Mouse (Mus musculus): ENCODE data around the gene Gm30302. TPM values are rescaled to one million over a fixed set of nuclear protein-coding genes. Genes with fewer than 3 reads are reported as not detected.

Gm30302 gene
- polyA plus RNA-seq, 1 experiment from 2014 or later = 0.09 TPM

- Histone ChIP-seq H3K27ac (replicated peaks in 1 of 2; ENCODE audit: control insufficient read depth in 1 of 2, insufficient read depth in 1 of 2, low read depth in 2 of 2, low read length in 2 of 2) (no peak overlapping the region), H3K27me3 (ENCODE audit: control insufficient read depth, insufficient read depth, low read length) (no peaks in the 10 kb centered on the region), H3K4me1 (ENCODE audit: control insufficient read depth in 2 of 2, insufficient read depth in 2 of 2, low read length in 2 of 2) (no peaks in the 10 kb centered on the region), H3K9me3 (ENCODE audit: control insufficient read depth, low read length) (no peaks in the 10 kb centered on the region), H3K4me3 (ENCODE audit: control insufficient read depth in 1 of 2, insufficient read depth in 1 of 2, low read depth in 1 of 2, low read length in 2 of 2) (no peak overlapping the region), H3K4me2 (ENCODE audit: low read length) (no peak overlapping the region), H3K9ac (ENCODE audit: low read length) (no peak overlapping the region), H3K36me3 (ENCODE audit: control insufficient read depth, insufficient read depth, low read length) (no peaks in the 10 kb centered on the region)
- ATAC-seq (ENCODE audit: insufficient number of reproducible peaks, insufficient read depth, low FRiP score, low read depth) = no peak
- 68% methylated on average over 9 of the region's 9 CpGs for WGBS
Observed at GRCm38 (mm10) chr13:49766269-49766668, 32.5 kb downstream of the Gm30302 start.

GRCm38 (mm10) chr13:49765306-49765705 lies 33.5 kb downstream of the Gm30302 start:
- H3K36me3 ChIP-seq (ENCODE audit: control insufficient read depth, insufficient read depth, low read length) = no peaks in the 10 kb centered on the region
- H3K27ac ChIP-seq (replicated peaks in 1 of 2; ENCODE audit: control insufficient read depth in 1 of 2, insufficient read depth in 1 of 2, low read depth in 2 of 2, low read length in 2 of 2) = no peak overlapping the region
- H3K9me3 ChIP-seq (ENCODE audit: control insufficient read depth, low read length) = no peaks in the 10 kb centered on the region
- H3K9ac ChIP-seq (ENCODE audit: low read length) = no peak overlapping the region
- H3K4me2 ChIP-seq (ENCODE audit: low read length) = no peak overlapping the region
- H3K4me3 ChIP-seq (ENCODE audit: control insufficient read depth in 1 of 2, insufficient read depth in 1 of 2, low read depth in 1 of 2, low read length in 2 of 2) = no peak overlapping the region
- 90% methylated on average over 8 of the region's 8 CpGs for WGBS
- no peaks in the 10 kb centered on the region for H3K27me3 ChIP-seq (ENCODE audit: control insufficient read depth, insufficient read depth, low read length)
- no peak for ATAC-seq (ENCODE audit: insufficient number of reproducible peaks, insufficient read depth, low FRiP score, low read depth)
- no peaks in the 10 kb centered on the region for H3K4me1 ChIP-seq (ENCODE audit: control insufficient read depth in 2 of 2, insufficient read depth in 2 of 2, low read length in 2 of 2)

GRCm38 (mm10) chr13:49762208-49762607 lies 36.6 kb downstream of the Gm30302 start:
- Histone ChIP-seq H3K27me3 (ENCODE audit: control insufficient read depth, insufficient read depth, low read length) (no peaks in the 10 kb centered on the region), H3K4me2 (ENCODE audit: low read length) (no peak overlapping the region), H3K9me3 (ENCODE audit: control insufficient read depth, low read length) (no peaks in the 10 kb centered on the region), H3K27ac (replicated peaks in 1 of 2; ENCODE audit: control insufficient read depth in 1 of 2, insufficient read depth in 1 of 2, low read depth in 2 of 2, low read length in 2 of 2) (no peak overlapping the region), H3K36me3 (ENCODE audit: control insufficient read depth, insufficient read depth, low read length) (no peaks in the 10 kb centered on the region), H3K4me3 (ENCODE audit: control insufficient read depth in 1 of 2, insufficient read depth in 1 of 2, low read depth in 1 of 2, low read length in 2 of 2) (no peak overlapping the region), H3K9ac (ENCODE audit: low read length) (no peak overlapping the region), H3K4me1 (ENCODE audit: control insufficient read depth in 2 of 2, insufficient read depth in 2 of 2, low read length in 2 of 2) (no peaks in the 10 kb centered on the region)
- ATAC-seq (ENCODE audit: insufficient number of reproducible peaks, insufficient read depth, low FRiP score, low read depth) = no peak
- 88% methylated on average over 14 of the region's 14 CpGs for WGBS

- Histone ChIP-seq H3K4me2 (ENCODE audit: low read length) (no peak overlapping the region), H3K27me3 (ENCODE audit: control insufficient read depth, insufficient read depth, low read length) (no peaks in the 10 kb centered on the region), H3K4me3 (ENCODE audit: control insufficient read depth in 1 of 2, insufficient read depth in 1 of 2, low read depth in 1 of 2, low read length in 2 of 2) (no peak overlapping the region), H3K36me3 (ENCODE audit: control insufficient read depth, insufficient read depth, low read length) (no peaks in the 10 kb centered on the region), H3K27ac (replicated peaks in 1 of 2; ENCODE audit: control insufficient read depth in 1 of 2, insufficient read depth in 1 of 2, low read depth in 2 of 2, low read length in 2 of 2) (no peak overlapping the region), H3K4me1 (ENCODE audit: control insufficient read depth in 2 of 2, insufficient read depth in 2 of 2, low read length in 2 of 2) (no peaks in the 10 kb centered on the region), H3K9ac (ENCODE audit: low read length) (no peak overlapping the region), H3K9me3 (ENCODE audit: control insufficient read depth, low read length) (no peaks in the 10 kb centered on the region)
- ATAC-seq (ENCODE audit: insufficient number of reproducible peaks, insufficient read depth, low FRiP score, low read depth) = no peak
- 53% methylated on average over 1 of the region's 1 CpGs for WGBS
Observed at GRCm38 (mm10) chr13:49760675-49761074, 38.1 kb downstream of the Gm30302 start.

- WGBS = 87% methylated on average over 4 of the region's 4 CpGs
- no peak for ATAC-seq (ENCODE audit: insufficient number of reproducible peaks, insufficient read depth, low FRiP score, low read depth)
Observed at GRCm38 (mm10) chr13:49757966-49758365, 40.8 kb downstream of the Gm30302 start.

GRCm38 (mm10) chr13:49756591-49756990 lies 42.2 kb downstream of the Gm30302 start:
- no peak overlapping the region for H3K27ac ChIP-seq (replicated peaks in 1 of 2; ENCODE audit: control insufficient read depth in 1 of 2, insufficient read depth in 1 of 2, low read depth in 2 of 2, low read length in 2 of 2)
- H3K9ac ChIP-seq (ENCODE audit: low read length) = no peak overlapping the region
- no peaks in the 10 kb centered on the region for H3K36me3 ChIP-seq (ENCODE audit: control insufficient read depth, insufficient read depth, low read length)
- 85% methylated on average over 9 of the region's 9 CpGs for WGBS
- H3K4me2 ChIP-seq (ENCODE audit: low read length) = no peak overlapping the region
- no peaks in the 10 kb centered on the region for H3K4me1 ChIP-seq (ENCODE audit: control insufficient read depth in 2 of 2, insufficient read depth in 2 of 2, low read length in 2 of 2)
- no peak overlapping the region for H3K4me3 ChIP-seq (ENCODE audit: control insufficient read depth in 1 of 2, insufficient read depth in 1 of 2, low read depth in 1 of 2, low read length in 2 of 2)
- no peaks in the 10 kb centered on the region for H3K9me3 ChIP-seq (ENCODE audit: control insufficient read depth, low read length)
- no peaks in the 10 kb centered on the region for H3K27me3 ChIP-seq (ENCODE audit: control insufficient read depth, insufficient read depth, low read length)
- no peak for ATAC-seq (ENCODE audit: insufficient number of reproducible peaks, insufficient read depth, low FRiP score, low read depth)

More at GRCm38 (mm10) chr13:49757966-49758365, 40.8 kb downstream of the Gm30302 start:
- Histone ChIP-seq H3K36me3 (ENCODE audit: control insufficient read depth, insufficient read depth, low read length) (no peaks in the 10 kb centered on the region), H3K4me1 (ENCODE audit: control insufficient read depth in 2 of 2, insufficient read depth in 2 of 2, low read length in 2 of 2) (no peaks in the 10 kb centered on the region), H3K4me3 (ENCODE audit: control insufficient read depth in 1 of 2, insufficient read depth in 1 of 2, low read depth in 1 of 2, low read length in 2 of 2) (no peak overlapping the region), H3K27me3 (ENCODE audit: control insufficient read depth, insufficient read depth, low read length) (no peaks in the 10 kb centered on the region), H3K27ac (replicated peaks in 1 of 2; ENCODE audit: control insufficient read depth in 1 of 2, insufficient read depth in 1 of 2, low read depth in 2 of 2, low read length in 2 of 2) (no peak overlapping the region), H3K9me3 (ENCODE audit: control insufficient read depth, low read length) (no peaks in the 10 kb centered on the region), H3K9ac (ENCODE audit: low read length) (no peak overlapping the region), H3K4me2 (ENCODE audit: low read length) (no peak overlapping the region)

- H3K4me2 ChIP-seq (ENCODE audit: low read length) = no peak overlapping the region
- H3K4me1 ChIP-seq (ENCODE audit: control insufficient read depth in 2 of 2, insufficient read depth in 2 of 2, low read length in 2 of 2) = no peaks in the 10 kb centered on the region
- H3K9ac ChIP-seq (ENCODE audit: low read length) = no peak overlapping the region
- H3K27me3 ChIP-seq (ENCODE audit: control insufficient read depth, insufficient read depth, low read length) = no peaks in the 10 kb centered on the region
- no peaks in the 10 kb centered on the region for H3K36me3 ChIP-seq (ENCODE audit: control insufficient read depth, insufficient read depth, low read length)
- H3K9me3 ChIP-seq (ENCODE audit: control insufficient read depth, low read length) = no peaks in the 10 kb centered on the region
- no peak overlapping the region for H3K4me3 ChIP-seq (ENCODE audit: control insufficient read depth in 1 of 2, insufficient read depth in 1 of 2, low read depth in 1 of 2, low read length in 2 of 2)
- ATAC-seq (ENCODE audit: insufficient number of reproducible peaks, insufficient read depth, low FRiP score, low read depth) = no peak
- 87% methylated on average over 16 of the region's 16 CpGs for WGBS
- no peak overlapping the region for H3K27ac ChIP-seq (replicated peaks in 1 of 2; ENCODE audit: control insufficient read depth in 1 of 2, insufficient read depth in 1 of 2, low read depth in 2 of 2, low read length in 2 of 2)
Observed at GRCm38 (mm10) chr13:49741285-49742040, 57.3 kb downstream of the Gm30302 start.

- 81% methylated on average over 2 of the region's 2 CpGs for WGBS
- ATAC-seq (ENCODE audit: insufficient number of reproducible peaks, insufficient read depth, low FRiP score, low read depth) = no peak
- no peak overlapping the region for H3K4me3 ChIP-seq (ENCODE audit: control insufficient read depth in 1 of 2, insufficient read depth in 1 of 2, low read depth in 1 of 2, low read length in 2 of 2)
- H3K27me3 ChIP-seq (ENCODE audit: control insufficient read depth, insufficient read depth, low read length) = no peaks in the 10 kb centered on the region
- no peaks in the 10 kb centered on the region for H3K9me3 ChIP-seq (ENCODE audit: control insufficient read depth, low read length)
- no peak overlapping the region for H3K4me2 ChIP-seq (ENCODE audit: low read length)
- H3K36me3 ChIP-seq (ENCODE audit: control insufficient read depth, insufficient read depth, low read length) = peaks cover 31% of the 10 kb centered on the region
- H3K27ac ChIP-seq (replicated peaks in 1 of 2; ENCODE audit: control insufficient read depth in 1 of 2, insufficient read depth in 1 of 2, low read depth in 2 of 2, low read length in 2 of 2) = no peak overlapping the region
- H3K4me1 ChIP-seq (ENCODE audit: control insufficient read depth in 2 of 2, insufficient read depth in 2 of 2, low read length in 2 of 2) = no peaks in the 10 kb centered on the region
- no peak overlapping the region for H3K9ac ChIP-seq (ENCODE audit: low read length)
Observed at GRCm38 (mm10) chr13:49738011-49738410, 60.8 kb downstream of the Gm30302 start.

Data from heart, embryonic 14.5 days (tissue).